In the genomic region with DNA sequence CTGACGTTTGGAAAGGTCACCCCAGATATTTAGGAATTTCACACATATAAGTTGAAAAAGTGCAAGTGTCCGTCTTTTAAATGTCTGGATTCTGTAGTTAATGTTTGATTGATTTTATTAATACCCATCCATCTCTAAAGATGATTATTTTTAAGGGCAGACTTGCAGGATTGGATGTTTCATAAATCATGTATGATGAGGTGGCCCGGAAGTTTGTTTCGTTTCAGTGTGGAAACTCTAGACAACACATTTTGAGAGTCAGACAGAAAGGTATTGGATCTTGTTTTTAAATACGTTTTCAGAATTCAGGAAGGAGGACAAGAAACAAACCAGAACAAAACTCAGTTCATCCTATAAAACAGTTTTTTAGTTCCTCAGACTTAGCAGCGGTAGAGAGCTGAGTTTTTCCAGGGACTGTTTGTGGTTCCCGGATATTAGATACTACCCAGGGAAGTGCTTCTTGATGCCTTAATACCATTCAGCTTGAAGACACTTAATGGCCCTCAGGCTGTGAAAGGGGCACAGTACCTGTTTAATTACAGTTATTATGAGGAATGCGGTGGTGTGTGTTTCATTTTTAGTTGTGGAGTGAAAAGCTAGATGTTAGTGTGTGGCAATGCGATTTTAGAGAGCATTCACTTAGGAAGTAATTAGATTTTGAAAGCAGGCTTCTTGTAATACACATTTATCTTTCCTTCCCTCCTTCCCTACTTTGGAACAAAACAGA, we compare ENCODE assay signal across 8 mouse cellular contexts. TPM values are rescaled to one million over a fixed set of nuclear protein-coding genes. Genes with fewer than 3 reads are reported as not detected.
A peak's percentile ranks its signal among the peaks of the same experiment; 100 is the strongest.
DNase-seq lines count a peak whose midpoint lies in the region; ATAC-seq lines count a peak whose summit lies in the region.

No protein-coding gene starts in this region.

- H3K9ac ChIP-seq in forebrain, embryonic 11.5 days (ENCODE audit: low read length) = peak overlapping the region; percentile 97
- peak overlapping the region; percentile 97 for H3K9ac ChIP-seq in liver, embryonic 11.5 days (ENCODE audit: low read depth, low read length)

- DNase-seq in embryo, embryonic 11 days = peak; percentile 18
- DNase-seq in embryo, embryonic 10 days (ENCODE audit: low spot score) = no peak
- peak; percentile 41 for DNase-seq in 416B (ENCODE audit: low read depth)
- DNase-seq in forebrain, embryonic 11.5 days (ENCODE audit: low spot score) = no peak
- no peak for DNase-seq in liver, embryonic 11.5 days (ENCODE audit: low spot score)
- no peak for DNase-seq in right cerebral cortex, postnatal 36 days (ENCODE audit: low spot score in 2 of 2)
- DNase-seq in ovary, adult 18-20 months (ENCODE audit: low spot score) = no peak
- DNase-seq in right cerebral cortex, postnatal 4 days = no peak

- H3K9me3 ChIP-seq in forebrain, embryonic 11.5 days (ENCODE audit: control insufficient read depth, low read length) = no peaks in the 10 kb centered on the region
- H3K9me3 ChIP-seq in liver, embryonic 11.5 days (ENCODE audit: control insufficient read depth, low read length) = no peaks in the 10 kb centered on the region

- H3K36me3 ChIP-seq in forebrain, embryonic 11.5 days (ENCODE audit: control insufficient read depth, insufficient read depth, low read length) = peaks cover 3% of the 10 kb centered on the region; the same call in 1 of the 2 replicates
- H3K36me3 ChIP-seq in liver, embryonic 11.5 days (ENCODE audit: control insufficient read depth, insufficient read depth, low read length) = no peaks in the 10 kb centered on the region

- H3K4me1 ChIP-seq in forebrain, embryonic 11.5 days (replicated peaks; ENCODE audit: control insufficient read depth, insufficient read depth, low read length) = no peaks in the 10 kb centered on the region; the same call in none of the 2 replicates
- H3K4me1 ChIP-seq in liver, embryonic 11.5 days (replicated peaks; ENCODE audit: control insufficient read depth, insufficient read depth, low read length) = peaks cover 23% of the 10 kb centered on the region

- H3K27ac ChIP-seq in forebrain, embryonic 11.5 days (ENCODE audit: low read depth, low read length) = no peak overlapping the region
- no peak overlapping the region; the same call in 1 of the 2 replicates for H3K27ac ChIP-seq in liver, embryonic 11.5 days (ENCODE audit: low read depth, low read length)

- H3K4me3 ChIP-seq in forebrain, embryonic 11.5 days (ENCODE audit: low read depth, low read length) = peak overlapping the region; percentile 98
- peak overlapping the region; percentile 95 for H3K4me3 ChIP-seq in liver, embryonic 11.5 days (ENCODE audit: low read depth, low read length)

- peaks cover 2% of the 10 kb centered on the region; the same call in 1 of the 2 replicates for H3K27me3 ChIP-seq in forebrain, embryonic 11.5 days (ENCODE audit: control insufficient read depth, insufficient read depth, low read length)
- no peaks in the 10 kb centered on the region; the same call in 1 of the 2 replicates for H3K27me3 ChIP-seq in liver, embryonic 11.5 days (replicated peaks; ENCODE audit: control insufficient read depth, insufficient read depth, low read length)

- no peak for ATAC-seq in forebrain, embryonic 11.5 days (replicated peaks; ENCODE audit: low FRiP score)
- no peak for ATAC-seq in liver, embryonic 11.5 days (replicated peaks; ENCODE audit: low FRiP score)

- H3K4me2 ChIP-seq in forebrain, embryonic 11.5 days (ENCODE audit: low read depth, low read length, severe bottlenecking) = peak overlapping the region; percentile 72
- H3K4me2 ChIP-seq in liver, embryonic 11.5 days = peak overlapping the region; percentile 92

- 18% methylated on average over 9 of the region's 9 CpGs for WGBS in forebrain, embryonic 11.5 days
- WGBS in liver, embryonic 11.5 days = 16% methylated on average over 9 of the region's 9 CpGs

RNA-seq across cellular contexts. Expression of a gene that starts 1.1 kb away (rescaled TPM):
- 1.0 TPM in 1 of 2 replicates, not detected in the other for polyA plus RNA-seq in forebrain, embryonic 11.5 days (2014; fragmentation: Nextera tagmentation; extraction: Ambion mirVana)
- polyA plus RNA-seq in liver, embryonic 11.5 days (2014; fragmentation: Nextera tagmentation; extraction: Ambion mirVana) = 0.58 and 1.3 TPM in 2 replicates

RNA-seq across cellular contexts. Expression of a gene that starts 1.6 kb away (rescaled TPM):
- 102 and 103 TPM in 2 replicates for polyA plus RNA-seq in forebrain, embryonic 11.5 days (2014; fragmentation: Nextera tagmentation; extraction: Ambion mirVana)
- polyA plus RNA-seq in liver, embryonic 11.5 days (2014; fragmentation: Nextera tagmentation; extraction: Ambion mirVana) = 93.0 and 107 TPM in 2 replicates

Comparison
In these comparisons a context has a peak if more than half of its experiments do, and no peak if none do; other contexts are left out.
1. DNase-seq: peak in embryo, embryonic 11 days (single experiment) and 416B (single experiment); none in embryo, embryonic 10 days (single experiment), forebrain, embryonic 11.5 days (single experiment), liver, embryonic 11.5 days (single experiment), right cerebral cortex, postnatal 36 days (0 of 2), ovary, adult 18-20 months (single experiment) and right cerebral cortex, postnatal 4 days (single experiment).